Mouse (Mus musculus) brain, embryonic 14.5 days (tissue): ENCODE results near the gene Aldh16a1.

Experiments
- CTCF ChIP-seq: fragments of 200-500 bp; IDR thresholded peaks from 2 replicates; pipeline ENCODE4 v1.5.1; 2012; ENCODE audit warnings: inconsistent platforms, mild to moderate bottlenecking, moderate library complexity, borderline replicate concordance; ENCODE audit not compliant: insufficient read depth, insufficient read length; ENCODE audit errors: extremely low read depth
- POLR2A ChIP-seq: fragments of 200-500 bp; IDR thresholded peaks from 2 replicates; pipeline ENCODE4 v1.6.1; 2012; ENCODE audit warnings: mild to moderate bottlenecking, inconsistent platforms, borderline replicate concordance; ENCODE audit not compliant: poor library complexity, insufficient read depth, insufficient read length, severe bottlenecking; ENCODE audit errors: extremely low read depth

DNA sequence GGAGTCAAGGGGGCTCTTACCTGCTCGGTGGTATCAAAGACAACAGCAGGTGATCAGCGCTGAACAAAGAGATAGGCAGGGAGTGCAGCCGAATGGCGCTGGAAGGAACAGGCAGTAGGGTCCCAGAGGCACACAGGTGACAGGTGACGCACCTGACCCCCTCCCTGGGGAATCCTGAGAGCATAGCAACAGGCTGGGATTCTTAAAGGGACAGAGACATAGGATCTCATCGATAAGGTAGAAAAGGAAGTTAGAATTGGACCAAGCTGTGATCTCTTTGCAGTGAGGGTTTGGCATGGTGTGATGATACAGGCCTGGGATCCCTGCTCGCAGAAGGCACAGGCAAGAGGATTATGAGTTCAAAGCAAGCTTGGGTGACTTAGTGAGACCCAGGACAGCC lies 25.1 kb upstream of the Aldh16a1 start, which contains the start of gene Gfy:
- TF ChIP-seq CTCF (no peak), POLR2A (no peak)
